Mouse (Mus musculus): ENCODE measurements around the gene Tmcc2. TPM values are rescaled to one million over a fixed set of nuclear protein-coding genes. Genes with fewer than 3 reads are reported as not detected.

Tmcc2 gene
- total RNA-seq, 2 experiments from 2014 or later, result 15.2 to 30.9 TPM

DNA sequence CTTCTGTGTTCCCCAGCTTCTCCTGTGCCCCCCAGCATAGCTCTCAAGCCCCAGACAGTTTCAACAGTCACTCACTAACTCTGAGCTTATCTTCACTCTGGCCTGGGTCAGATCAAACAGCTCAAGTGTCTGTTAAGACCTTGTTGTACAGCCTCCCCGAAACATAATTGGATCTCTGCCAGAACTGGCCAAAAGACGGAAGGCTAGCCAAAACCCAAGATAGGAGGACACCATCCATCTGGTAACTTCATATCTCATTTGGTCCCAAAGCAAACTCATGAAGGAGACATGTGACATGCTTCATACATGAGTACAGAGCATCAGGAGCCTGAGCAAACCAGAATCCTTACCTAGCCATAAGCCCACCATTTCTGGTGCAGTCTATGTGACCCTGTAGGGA, 79.0 kb downstream of the Tmcc2 start:
- no peak for DNase-seq

- no peak for DNase-seq
These were observed 79.8 kb downstream of the Tmcc2 start for GRCm38 (mm10) chr1:132311174-132311859.

DNA sequence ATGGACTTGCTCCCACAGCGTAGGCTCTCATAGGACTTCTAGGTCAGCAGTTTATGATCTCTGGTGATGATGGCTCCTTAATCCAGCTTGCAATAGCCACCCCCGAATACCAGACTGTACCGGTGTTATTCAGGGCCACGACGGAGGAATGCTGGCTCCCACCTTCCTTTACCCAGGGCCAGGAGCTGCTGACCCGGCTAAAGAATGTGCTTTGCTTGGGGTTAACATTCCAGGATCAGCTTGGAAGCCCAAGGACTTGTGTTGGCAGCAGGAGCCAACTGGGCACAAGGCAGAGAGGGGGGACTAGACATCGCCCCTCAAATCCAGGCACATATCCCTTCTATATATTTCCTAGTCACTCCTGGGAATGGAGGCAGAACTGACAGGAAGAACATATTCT, 80.3 kb downstream of the Tmcc2 start:
- DNase-seq, result no peak

GRCm38 (mm10) chr1:132308674-132309073, 82.4 kb downstream of the Tmcc2 start:
- no peak for DNase-seq

DNA sequence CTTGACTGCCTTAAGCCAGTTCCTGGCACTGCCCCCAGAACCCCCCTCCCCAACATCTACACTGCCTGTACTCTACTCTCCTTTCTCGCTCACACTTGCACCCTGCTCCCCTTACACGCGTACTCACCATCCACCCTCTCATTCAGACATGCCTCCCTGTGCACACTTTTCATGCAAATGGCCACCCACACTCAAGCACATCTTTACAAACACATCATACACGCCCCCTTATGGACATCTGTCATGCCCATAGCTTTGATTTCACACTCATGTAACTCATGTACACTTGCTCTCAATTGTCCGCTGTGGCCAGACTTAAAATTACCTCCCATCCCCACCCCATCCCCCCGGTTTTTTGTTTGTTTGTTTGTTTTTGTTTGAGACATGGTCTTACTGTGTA, 83.1 kb downstream of the Tmcc2 start:
- no peak for DNase-seq

- no peak for DNase-seq
These were observed 84.3 kb downstream of the Tmcc2 start for GRCm38 (mm10) chr1:132306808-132307207.

Other genes starting within 250 kb of the Tmcc2 start
- under 1 TPM; 0.27 to 0.36 TPM for gene Lemd1, start 199.8 kb downstream of the Tmcc2 start, total RNA-seq (2021)
- under 1 TPM in 1 of 2 experiments, not detected in 1; 0.15 TPM for gene AC124108.1, start 199.8 kb downstream of the Tmcc2 start, total RNA-seq (2021)
- gene Gm10188, start 161.5 kb downstream of the Tmcc2 start, total RNA-seq (2021), result not detected
- gene Klhdc8a, start 92.7 kb downstream of the Tmcc2 start, total RNA-seq (2021), result 10 to 100 TPM; 56.5 to 69.6 TPM
- 1 to 10 TPM; 3.4 to 3.9 TPM for gene Nuak2, start 75.2 kb downstream of the Tmcc2 start, total RNA-seq (2021)
- 10 to 100 TPM; 18.6 to 25.2 TPM for gene Dstyk, start 26.3 kb upstream of the Tmcc2 start, total RNA-seq (2021)
- 10 to 100 TPM; 27.7 to 36.3 TPM for gene Rbbp5, start 86.1 kb upstream of the Tmcc2 start, total RNA-seq (2021)
- gene Tmem81, start 114.9 kb upstream of the Tmcc2 start, total RNA-seq (2021), result 1 to 10 TPM; 2.6 to 3.8 TPM
- gene Cntn2, start 152.0 kb upstream of the Tmcc2 start, total RNA-seq (2021), result under 1 TPM; 0.42 to 0.58 TPM

Measured in adrenal gland, postnatal 10 days (tissue).